Mouse (Mus musculus) thymus, adult 2 months (tissue): ENCODE results near the gene Tsga10. TPM values are rescaled to one million over a fixed set of nuclear protein-coding genes. Genes with fewer than 3 reads are reported as not detected.

ENCODE experiments used
- DNase-seq: peaks from one replicate; pipeline ENCODE4 v3.0.0; 2021
- H3K27ac ChIP-seq: fragments of 200-500 bp; 2 replicates; pipeline ENCODE4 v1.5.1; 2012; ENCODE audit warnings: low read length, control low read depth; ENCODE audit not compliant: control insufficient read depth, insufficient read depth
- H3K27me3 ChIP-seq: fragments of 200-500 bp; 2 replicates; pipeline ENCODE4 v1.6.1; 2012; ENCODE audit warnings: mild to moderate bottlenecking, low read length, moderate library complexity, mixed read lengths; ENCODE audit not compliant: control insufficient read depth, insufficient read depth
- H3K36me3 ChIP-seq: fragments of 200-500 bp; 2 replicates; pipeline ENCODE4 v1.6.1; 2012; ENCODE audit warnings: mild to moderate bottlenecking, low read length, moderate library complexity; ENCODE audit not compliant: control insufficient read depth, insufficient read depth
- H3K4me1 ChIP-seq: fragments of 200-500 bp; replicated peaks from 2 replicates; pipeline ENCODE4 v1.6.1; 2012; ENCODE audit warnings: low read length; ENCODE audit not compliant: control insufficient read depth, insufficient read depth
- H3K4me3 ChIP-seq: fragments of 200-500 bp; 2 replicates; pipeline ENCODE4 v1.5.1; 2012; ENCODE audit warnings: mild to moderate bottlenecking, low read length, control low read depth, moderate library complexity; ENCODE audit not compliant: control insufficient read depth, insufficient read depth
- CTCF ChIP-seq: fragments of 200-500 bp; IDR thresholded peaks from 2 replicates; pipeline ENCODE4 v1.5.1; 2012; ENCODE audit warnings: mild to moderate bottlenecking, control low read depth, low read length, moderate library complexity, borderline replicate concordance; ENCODE audit not compliant: control insufficient read depth, poor library complexity, insufficient read depth; ENCODE audit errors: extremely low read depth
- POLR2A ChIP-seq: fragments of 200-500 bp; IDR thresholded peaks from 2 replicates; pipeline ENCODE4 v1.6.1; 2012; ENCODE audit warnings: mild to moderate bottlenecking, low read length, control low read depth, moderate library complexity; ENCODE audit not compliant: control insufficient read depth, poor library complexity, insufficient read depth; ENCODE audit errors: extremely low read depth
- WGBS: fragments of 180-500 bp; shearing (Covaris S2); methylation state at CpG from one replicate; pipeline ENCODE4 v1.1.7; 2018; 5-methylcytosine and 5-hydroxymethylcytosine counted together
- polyA plus RNA-seq: library from polyadenylated mRNA; depleted of rRNA; stranded (reverse); fragments of >200 nt; gene quantifications from 2 replicates; pipeline ENCODE4 v1.2.3, GENCODE M21; 2012; rRNA removed

Tsga10 gene
- 0.97 and 0.99 TPM in 2 replicates for polyA plus RNA-seq

GRCm38 (mm10) chr1:37866286-37866685, at the start of gene Tsga10:
TSS of gene Tsga10 (minus strand) at chr1:37866429.
- TF ChIP-seq POLR2A (no peak), CTCF (no peak)
- Histone ChIP-seq H3K27me3 (no peaks in the 10 kb centered on the region), H3K4me3 (peak within 1 kb of the TSS; percentile 82), H3K36me3 (no peaks in the 10 kb centered on the region), H3K4me1 (0 out of 2 replicates have a peak, but pooled peaks cover 4% of the 10 kb centered on the region), H3K27ac (peak within 1 kb of the TSS; percentile 16; the same call in 1 of the 2 replicates)
- 91% methylated on average over 6 of the region's 6 CpGs for whole genome bisulfite sequencing
- DNase-seq, result no peak

- Histone ChIP-seq H3K4me3 (no peak overlapping the region), H3K27ac (no peak overlapping the region), H3K4me1 (no peaks in the 10 kb centered on the region), H3K27me3 (no peaks in the 10 kb centered on the region), H3K36me3 (no peaks in the 10 kb centered on the region)
- WGBS, result 93% methylated on average over 2 of the region's 2 CpGs
- TF ChIP-seq CTCF (no peak), POLR2A (no peak)
- no peak for DNase-seq
These were observed 46.5 kb upstream of the Tsga10 start for GRCm38 (mm10) chr1:37912751-37913150.

GRCm38 (mm10) chr1:37903178-37903577, 36.9 kb upstream of the Tsga10 start:
- no peak overlapping the region for H3K4me3 ChIP-seq
- TF ChIP-seq POLR2A, result no peak
- H3K36me3 ChIP-seq, result peaks cover 12% of the 10 kb centered on the region
- no peak for DNase-seq
- H3K27ac ChIP-seq, result no peak overlapping the region
- 28% methylated on average over 6 of the region's 6 CpGs for WGBS
- H3K4me1 ChIP-seq, result no peaks in the 10 kb centered on the region
- H3K27me3 ChIP-seq, result no peaks in the 10 kb centered on the region

- Histone ChIP-seq H3K27me3 (no peaks in the 10 kb centered on the region), H3K27ac (no peak overlapping the region), H3K4me3 (no peak overlapping the region), H3K36me3 (peaks cover 35% of the 10 kb centered on the region), H3K4me1 (no peaks in the 10 kb centered on the region)
- WGBS, result 93% methylated on average over 6 of the region's 6 CpGs
- no peak for DNase-seq
- no peak for TF ChIP-seq CTCF
- no peak for TF ChIP-seq POLR2A
These were observed 34.1 kb upstream of the Tsga10 start for GRCm38 (mm10) chr1:37900288-37900687.

GRCm38 (mm10) chr1:37899816-37900215, 33.6 kb upstream of the Tsga10 start:
- WGBS, result 94% methylated on average over 4 of the region's 4 CpGs
- no peak for DNase-seq
- no peak overlapping the region for H3K4me3 ChIP-seq
- H3K36me3 ChIP-seq, result peaks cover 38% of the 10 kb centered on the region
- H3K27ac ChIP-seq, result no peak overlapping the region
- no peaks in the 10 kb centered on the region for H3K27me3 ChIP-seq
- TF ChIP-seq POLR2A (no peak), CTCF (no peak)
- H3K4me1 ChIP-seq, result no peaks in the 10 kb centered on the region

GRCm38 (mm10) chr1:37894606-37895005, 28.4 kb upstream of the Tsga10 start:
- H3K36me3 ChIP-seq, result peaks cover 42% of the 10 kb centered on the region
- H3K27ac ChIP-seq, result no peak overlapping the region
- no peak for DNase-seq
- H3K27me3 ChIP-seq, result no peaks in the 10 kb centered on the region
- no peaks in the 10 kb centered on the region for H3K4me1 ChIP-seq
- no peak overlapping the region for H3K4me3 ChIP-seq
- TF ChIP-seq CTCF, result no peak
- no peak for TF ChIP-seq POLR2A

DNA sequence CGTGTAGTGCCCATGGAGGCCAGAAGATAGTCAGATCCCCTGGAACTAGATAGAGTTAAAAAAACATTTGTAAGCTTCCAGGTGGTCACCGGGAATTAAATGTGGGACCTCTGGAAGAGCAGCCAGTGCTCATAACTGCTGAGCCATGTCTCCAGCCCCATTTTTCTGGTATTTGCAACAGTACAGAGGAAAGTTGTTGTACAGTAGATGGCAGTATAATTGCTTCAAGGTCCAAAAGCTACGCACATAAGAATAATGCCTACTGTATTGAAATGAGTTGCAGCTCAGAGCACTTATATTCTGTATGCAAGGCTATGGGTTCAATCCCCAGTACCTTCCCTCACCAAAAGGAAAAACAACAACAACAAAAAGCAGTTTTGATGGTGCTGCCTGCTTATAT, 25.2 kb upstream of the Tsga10 start:
- WGBS, result 54% methylated on average over 3 of the region's 3 CpGs
- H3K36me3 ChIP-seq, result peaks cover 17% of the 10 kb centered on the region
- no peak overlapping the region for H3K27ac ChIP-seq
- peaks cover 3% of the 10 kb centered on the region for H3K4me1 ChIP-seq
- DNase-seq, result no peak
- H3K27me3 ChIP-seq, result no peaks in the 10 kb centered on the region
- TF ChIP-seq POLR2A, result no peak
- no peak for TF ChIP-seq CTCF
- no peak overlapping the region for H3K4me3 ChIP-seq
